Mouse (Mus musculus): ENCODE measurements at regions not wholly inside any gene's neighbourhood (a gene's known extent, or its start where the extent isn't known, plus 50 kb on each side); places are given as distances from the start of the nearest gene placed in this dataset.

GRCm38 (mm10) chr2:53542097-53542496, 350.6 kb downstream of the Arl6ip6 start:
- TF ChIP-seq CTCF (IDR thresholded peaks at IDR 0.05; ENCODE audit: control insufficient read depth, insufficient read depth, insufficient read length), result no peak
- TF ChIP-seq USF1 (IDR thresholded peaks at IDR 0.05; ENCODE audit: low read depth), result no peak
- TF ChIP-seq CEBPB (IDR thresholded peaks at IDR 0.05; ENCODE audit: low read depth), result no peak

Data from C2C12 (cell line).